Mouse (Mus musculus): Measurements from ENCODE around the gene Fam213b. TPM values are rescaled to one million over a fixed set of nuclear protein-coding genes. Genes with fewer than 3 reads are reported as not detected.

Gene Fam213b
- polyA plus RNA-seq (2012; rRNA removed): 11.3 and 11.5 TPM in 2 replicates

DNA sequence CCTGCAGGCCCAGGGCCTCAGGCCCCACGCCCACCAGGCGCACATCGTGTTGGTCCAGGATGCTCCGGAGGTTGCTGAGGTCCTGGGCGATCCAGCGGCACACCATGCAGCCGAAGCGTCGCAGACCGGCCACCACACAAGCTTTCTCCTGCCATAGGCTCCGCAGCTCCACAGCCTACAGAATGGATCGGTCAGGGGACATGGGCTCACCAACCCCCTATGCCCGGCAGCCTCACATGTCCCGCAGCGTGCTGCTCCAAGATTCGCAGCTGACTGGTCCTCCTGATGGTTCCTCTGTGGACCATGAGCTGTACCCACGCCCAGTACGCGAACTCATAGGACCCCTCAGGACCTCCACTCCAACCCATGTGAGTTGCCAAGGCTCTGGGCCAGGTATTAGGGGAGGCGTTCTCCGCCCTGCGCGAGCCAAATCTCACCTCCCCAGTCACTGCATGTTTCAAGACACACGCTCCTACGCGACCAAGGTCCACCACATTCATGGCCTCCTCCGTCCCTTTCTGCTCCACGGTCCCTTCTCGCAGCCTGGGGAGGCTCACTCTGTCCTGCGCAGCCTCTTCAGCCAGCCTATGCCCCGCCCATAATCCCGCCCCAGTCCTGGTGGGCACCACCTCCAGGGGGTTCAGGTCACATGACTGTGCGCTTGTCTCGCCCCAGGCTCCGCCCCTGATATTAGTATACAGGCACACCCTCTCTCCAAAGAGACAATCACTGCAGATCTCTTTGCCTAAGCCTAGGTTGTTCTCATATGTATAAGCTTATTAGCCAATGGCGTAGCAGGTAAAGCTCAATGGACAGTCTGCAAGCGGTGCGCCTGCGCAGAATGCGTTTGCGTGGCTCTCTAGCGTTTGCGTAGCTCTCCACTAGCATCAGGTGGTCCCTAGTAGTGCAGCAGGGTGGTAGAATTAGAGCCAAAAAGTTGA, at the start of gene Fam213b:
Fam213b (minus strand) TSS at position 630 of the 941 bp plus-strand sequence.

DNA sequence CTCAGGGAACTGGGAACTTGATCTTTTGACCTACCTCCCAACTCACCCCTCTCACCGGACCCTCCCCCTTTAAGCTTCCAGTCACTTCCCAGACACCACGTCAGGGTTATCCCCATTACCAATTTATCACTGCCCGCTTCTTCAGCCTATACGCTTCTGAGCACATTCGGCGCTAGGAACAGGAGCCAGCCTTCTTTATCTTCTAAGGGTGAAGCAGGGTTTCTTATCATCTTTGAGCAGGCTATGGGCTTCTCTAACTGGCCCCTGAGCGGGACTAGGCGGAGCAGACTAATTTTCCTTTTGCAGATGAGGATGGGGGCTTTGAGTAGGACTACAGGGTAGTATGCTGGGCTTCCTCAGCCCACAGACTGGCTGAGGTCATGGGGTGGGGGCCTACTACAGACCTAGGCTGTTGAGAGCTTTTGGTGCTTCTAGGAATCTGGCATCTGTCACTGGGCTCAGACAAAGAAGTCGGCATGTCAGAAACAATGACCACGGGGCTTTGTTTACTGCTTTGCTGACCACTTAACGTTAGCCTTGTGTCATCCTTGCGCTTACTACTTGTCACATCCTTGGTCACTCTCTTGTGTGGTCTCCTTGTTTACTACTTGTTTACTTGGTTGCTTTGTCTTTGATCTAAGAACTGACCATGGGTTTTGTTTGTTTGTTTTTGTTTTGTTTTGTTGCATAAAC, 29.6 kb upstream of the Fam213b start, which contains the start of gene Tnfrsf14:
Tnfrsf14 (minus strand) TSS at position 169 of the 693 bp plus-strand sequence.

DNA sequence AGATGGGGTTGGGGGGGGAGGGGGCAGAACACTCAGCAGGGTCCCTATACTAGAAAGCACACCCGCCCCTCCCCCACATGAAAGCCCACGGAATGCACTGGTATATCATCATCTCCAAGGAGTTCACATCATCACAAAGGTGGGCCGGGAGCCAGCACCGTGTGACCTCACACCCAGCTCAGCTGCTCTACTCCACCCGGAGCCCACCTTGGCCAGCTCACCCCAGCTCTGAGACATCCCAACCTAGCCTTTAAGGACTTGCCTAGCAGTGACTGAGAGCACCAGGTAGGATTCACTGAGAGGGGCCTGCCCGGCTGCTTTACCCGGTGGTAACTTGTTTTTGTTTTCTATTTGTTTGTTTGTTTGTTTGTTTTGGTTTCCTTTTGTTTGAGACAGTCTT, 29.5 kb downstream of the Fam213b start, which contains the start of gene Mmel1:
Mmel1 (plus strand) TSS at position 146 of the 400 bp plus-strand sequence.

Other genes with a start within 250 kb of the Fam213b start
- gene Actrt2, start 231.3 kb downstream of the Fam213b start, polyA plus RNA-seq (2012; rRNA removed): not detected in 2 replicates
- 0.02 TPM in 2 replicates for gene Ttc34, start 61.7 kb downstream of the Fam213b start, polyA plus RNA-seq (2012; rRNA removed)
- gene Mmel1, start 29.6 kb downstream of the Fam213b start, polyA plus RNA-seq (2012; rRNA removed): 0.03 and 0.05 TPM in 2 replicates
- gene Tnfrsf14, start 29.4 kb upstream of the Fam213b start, polyA plus RNA-seq (2012; rRNA removed): 8.2 and 16.3 TPM in 2 replicates
- gene Hes5, start 61.8 kb upstream of the Fam213b start, polyA plus RNA-seq (2012; rRNA removed): not detected in 2 replicates
- gene Pank4, start 65.0 kb upstream of the Fam213b start, polyA plus RNA-seq (2012; rRNA removed): 12.3 and 14.5 TPM in 2 replicates
- 32.9 and 42.6 TPM in 2 replicates for gene Plch2, start 157.6 kb upstream of the Fam213b start, polyA plus RNA-seq (2012; rRNA removed)
- gene Pex10, start 167.9 kb upstream of the Fam213b start, polyA plus RNA-seq (2012; rRNA removed): 7.7 and 7.8 TPM in 2 replicates
- gene Rer1, start 187.2 kb upstream of the Fam213b start, polyA plus RNA-seq (2012; rRNA removed): 31.5 and 41.9 TPM in 2 replicates
- 3.8 and 4.6 TPM in 2 replicates for gene Morn1, start 187.4 kb upstream of the Fam213b start, polyA plus RNA-seq (2012; rRNA removed)